Mouse (Mus musculus): Measurements from ENCODE around the gene Olfr986.

Gene Olfr986

GRCm38 (mm10) chr9:40234233-40235072, 53.7 kb downstream of the Olfr986 start:
- DNase-seq (ENCODE audit: low spot score) = no peak

GRCm38 (mm10) chr9:40235220-40235619, 54.5 kb downstream of the Olfr986 start:
- no peak for DNase-seq (ENCODE audit: low spot score)

All from layer of hippocampus, adult 11-12 months (tissue).